Mouse (Mus musculus) spleen, adult 2 months (tissue): ENCODE results near the gene Tgfbr2. TPM values are rescaled to one million over a fixed set of nuclear protein-coding genes. Genes with fewer than 3 reads are reported as not detected.

Experiments
- DNase-seq, 2 experiments: peaks; one replicate each; pipeline versions ENCODE4 v3.0.0 to v3.0.0-alpha.2; 2012 to 2021; ENCODE audit warnings: low spot score in 2 of 2, low read depth in 1 of 2
- H3K27ac ChIP-seq: fragments of 200-500 bp; 2 replicates; pipeline ENCODE4 v1.5.1; 2012; ENCODE audit warnings: low read length, inconsistent platforms; ENCODE audit not compliant: insufficient read depth
- H3K27me3 ChIP-seq: fragments of 200-500 bp; 2 replicates; pipeline ENCODE4 v1.6.1; 2012; ENCODE audit warnings: mild to moderate bottlenecking, moderate library complexity, low read length, inconsistent platforms; ENCODE audit not compliant: control insufficient read depth, insufficient read depth
- H3K36me3 ChIP-seq: fragments of 200-500 bp; 2 replicates; pipeline ENCODE4 v1.6.1; 2012; ENCODE audit warnings: mild to moderate bottlenecking, low read length, inconsistent platforms; ENCODE audit not compliant: control insufficient read depth, insufficient read depth
- H3K4me1 ChIP-seq: fragments of 200-500 bp; 2 replicates; pipeline ENCODE4 v1.6.1; 2011; ENCODE audit warnings: inconsistent platforms; ENCODE audit not compliant: control insufficient read depth, insufficient read depth, insufficient read length
- H3K4me3 ChIP-seq: fragments of 200-500 bp; 2 replicates; pipeline ENCODE4 v1.5.1; 2011; ENCODE audit warnings: mild to moderate bottlenecking, inconsistent platforms; ENCODE audit not compliant: insufficient read depth, insufficient read length; ENCODE audit errors: extremely low read depth
- CTCF ChIP-seq: fragments of 200-500 bp; IDR thresholded peaks from 2 replicates; pipeline ENCODE4 v1.5.1; 2011; ENCODE audit warnings: mild to moderate bottlenecking, inconsistent platforms; ENCODE audit not compliant: insufficient read depth, insufficient read length, insufficient replicate concordance; ENCODE audit errors: extremely low read depth
- POLR2A ChIP-seq: fragments of 200-500 bp; IDR thresholded peaks from 2 replicates; pipeline ENCODE4 v1.6.1; 2011; ENCODE audit warnings: low read depth, low read length, inconsistent platforms
- WGBS: fragments of 180-500 bp; shearing (Covaris S2); methylation state at CpG from one replicate; pipeline ENCODE4 v1.1.7; 2018; 5-methylcytosine and 5-hydroxymethylcytosine counted together
- polyA plus RNA-seq: library from polyadenylated mRNA; depleted of rRNA; stranded (reverse); fragments of >200 nt; gene quantifications from 2 replicates; pipeline ENCODE4 v1.2.3, GENCODE M21; 2012

Gene Tgfbr2
- polyA plus RNA-seq, 1 experiment = 57.1 TPM

DNA sequence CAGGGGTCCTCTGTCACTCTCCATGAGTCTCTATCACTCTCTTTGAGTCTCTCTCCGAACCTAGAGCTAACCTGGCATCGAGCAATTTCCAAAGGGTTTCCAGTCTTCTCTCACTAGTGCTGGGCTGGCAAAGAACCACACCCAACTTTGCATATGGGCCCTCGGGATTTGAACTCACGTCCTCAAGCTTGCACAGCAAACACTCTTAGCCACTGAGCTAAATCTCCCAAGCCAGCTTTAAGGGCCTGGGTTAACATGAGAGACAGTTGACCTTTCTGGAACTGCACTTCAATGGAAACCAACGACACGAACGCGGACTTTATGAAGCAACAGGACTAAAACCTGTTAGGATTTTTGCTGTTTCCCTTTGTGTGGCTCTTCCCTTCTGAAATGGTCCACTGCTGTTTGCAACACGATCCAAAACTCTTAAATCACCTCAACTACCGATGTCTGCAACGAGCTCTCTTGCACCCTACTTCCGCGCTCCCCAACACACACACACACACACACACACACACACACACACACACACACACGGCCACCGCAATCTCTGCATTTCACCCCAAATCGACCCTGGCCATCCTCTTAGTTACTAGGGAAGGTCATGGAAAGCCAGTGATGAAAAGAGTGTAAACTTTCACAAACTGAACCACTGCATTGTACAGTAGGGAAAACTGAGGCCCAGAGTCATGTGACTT is 1.5 kb downstream of the Tgfbr2 start:
- TF ChIP-seq POLR2A (no peak), CTCF (no peak)
- Histone ChIP-seq H3K4me3 (peak overlapping the region; percentile 96), H3K4me1 (peaks cover 48% of the 10 kb centered on the region; the same call in 1 of the 2 replicates), H3K27ac (peak overlapping the region; percentile 99), H3K36me3 (peaks cover 1% of the 10 kb centered on the region; the same call in 1 of the 2 replicates), H3K27me3 (no peaks in the 10 kb centered on the region)
- no peak for DNase-seq
- 21% methylated on average over 16 of the region's 16 CpGs for WGBS

DNA sequence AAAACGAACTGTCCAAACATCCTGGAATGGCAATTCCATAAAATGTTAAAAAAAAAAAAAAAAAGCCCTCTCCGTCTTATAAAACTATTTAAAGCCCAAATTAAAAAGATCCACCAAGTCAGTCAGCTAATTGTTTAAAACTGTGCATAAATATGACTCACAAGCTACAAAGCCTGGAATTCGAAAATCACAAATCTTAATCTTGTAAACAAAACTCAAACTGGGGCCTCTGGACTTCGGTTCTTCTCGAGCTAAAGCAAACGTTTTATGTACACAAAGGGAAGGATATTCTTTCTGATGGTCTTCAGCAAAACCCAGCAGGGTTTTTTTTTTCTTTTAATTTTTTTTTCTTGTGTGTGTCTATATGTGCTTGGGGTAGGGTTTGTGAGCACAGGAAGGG is 2.1 kb downstream of the Tgfbr2 start:
- H3K36me3 ChIP-seq = peaks cover 1% of the 10 kb centered on the region; the same call in 1 of the 2 replicates
- TF ChIP-seq POLR2A (no peak), CTCF (no peak)
- no peak for DNase-seq
- H3K4me3 ChIP-seq = peak overlapping the region; percentile 96; the same call in 1 of the 2 replicates
- H3K27ac ChIP-seq = peak overlapping the region; percentile 99
- peaks cover 47% of the 10 kb centered on the region; the same call in 1 of the 2 replicates for H3K4me1 ChIP-seq
- WGBS = 56% methylated on average over 6 of the region's 6 CpGs
- H3K27me3 ChIP-seq = no peaks in the 10 kb centered on the region

DNA sequence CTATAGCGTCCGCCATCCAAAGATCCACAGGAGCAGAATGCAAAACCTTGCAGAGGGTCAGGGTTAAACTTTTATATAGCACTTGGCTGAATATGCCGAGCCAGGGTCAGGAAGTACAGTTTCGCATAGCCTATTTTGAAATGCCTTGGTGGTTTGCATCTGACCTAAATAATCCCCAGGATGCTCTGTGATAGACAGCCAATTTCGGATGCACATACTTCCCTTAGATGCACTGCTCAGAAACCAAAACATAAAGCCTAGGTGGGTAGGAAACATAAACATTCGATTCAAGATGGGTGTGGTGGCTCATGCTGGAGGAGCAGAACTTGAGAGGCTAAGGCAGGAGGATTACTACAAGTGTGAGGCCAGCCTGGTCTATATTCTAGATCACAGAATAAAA is 6.1 kb downstream of the Tgfbr2 start:
- Histone ChIP-seq H3K27ac (no peak overlapping the region; the same call in 1 of the 2 replicates), H3K36me3 (peaks cover 3% of the 10 kb centered on the region; the same call in 1 of the 2 replicates), H3K4me1 (peaks cover 52% of the 10 kb centered on the region; the same call in 1 of the 2 replicates), H3K4me3 (no peak overlapping the region), H3K27me3 (no peaks in the 10 kb centered on the region)
- no peak for TF ChIP-seq POLR2A
- TF ChIP-seq CTCF = no peak
- WGBS = 32% methylated on average over 6 of the region's 6 CpGs
- DNase-seq = no peak

DNA sequence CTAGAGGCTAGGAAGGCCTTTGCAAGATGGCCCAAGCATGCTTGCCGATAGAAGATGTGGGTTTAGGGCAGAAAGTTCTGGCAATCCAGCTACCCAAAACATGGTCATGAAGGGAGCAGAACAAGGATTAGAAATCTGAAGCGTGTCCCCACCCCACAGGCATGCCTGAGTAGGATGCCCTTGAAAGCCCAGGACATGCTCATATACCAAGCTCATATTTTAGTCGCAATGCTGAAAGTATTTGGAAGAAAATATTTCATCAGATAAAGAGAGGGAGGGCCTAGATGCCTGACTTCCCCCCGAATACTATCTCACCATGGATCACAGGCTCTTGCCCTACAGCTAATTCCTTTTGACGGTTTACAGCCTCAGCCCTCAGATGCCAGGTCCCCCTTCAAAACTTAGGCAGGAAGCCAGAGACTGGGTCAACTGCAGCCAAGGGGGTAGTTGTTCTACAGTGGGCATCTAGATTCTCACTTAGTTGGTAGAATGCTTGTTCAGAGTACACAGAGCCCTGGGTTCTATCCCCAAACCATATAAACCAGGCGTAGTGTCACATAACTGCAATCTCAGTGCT is 7.8 kb downstream of the Tgfbr2 start:
- H3K4me1 ChIP-seq = peaks cover 60% of the 10 kb centered on the region; the same call in 1 of the 2 replicates
- H3K27ac ChIP-seq = peak overlapping the region; percentile 11; the same call in 1 of the 2 replicates
- DNase-seq = no peak
- WGBS = 66% methylated on average over 6 of the region's 6 CpGs
- H3K27me3 ChIP-seq = no peaks in the 10 kb centered on the region
- H3K4me3 ChIP-seq = no peak overlapping the region
- no peak for TF ChIP-seq CTCF
- TF ChIP-seq POLR2A = no peak
- H3K36me3 ChIP-seq = peaks cover 3% of the 10 kb centered on the region; the same call in 1 of the 2 replicates

DNA sequence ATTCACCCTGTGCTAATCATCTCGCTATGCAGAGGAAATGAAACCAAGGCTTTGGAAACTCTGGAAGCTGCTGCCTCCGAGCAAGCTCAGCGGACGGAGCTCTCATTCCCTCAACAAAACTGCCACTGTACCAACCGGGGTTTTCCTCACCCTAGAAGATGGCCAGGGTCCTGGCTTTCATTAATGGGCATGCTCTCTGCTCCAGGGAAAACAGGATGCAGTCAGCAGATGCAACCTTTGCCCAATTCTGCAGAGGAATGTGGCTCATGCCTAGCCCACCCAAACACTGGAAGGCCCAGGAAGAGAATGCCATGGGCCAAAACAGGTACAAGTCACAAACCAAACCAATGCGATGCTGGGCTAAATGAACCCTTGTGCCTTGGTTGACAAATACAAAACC is 8.8 kb downstream of the Tgfbr2 start:
- Histone ChIP-seq H3K4me3 (no peak overlapping the region), H3K27ac (peak overlapping the region; percentile 52; the same call in 1 of the 2 replicates), H3K4me1 (peaks cover 57% of the 10 kb centered on the region; the same call in 1 of the 2 replicates), H3K27me3 (no peaks in the 10 kb centered on the region), H3K36me3 (peaks cover 3% of the 10 kb centered on the region; the same call in 1 of the 2 replicates)
- DNase-seq = no peak
- no peak for TF ChIP-seq POLR2A
- no peak for TF ChIP-seq CTCF
- 84% methylated on average over 6 of the region's 6 CpGs for WGBS

DNA sequence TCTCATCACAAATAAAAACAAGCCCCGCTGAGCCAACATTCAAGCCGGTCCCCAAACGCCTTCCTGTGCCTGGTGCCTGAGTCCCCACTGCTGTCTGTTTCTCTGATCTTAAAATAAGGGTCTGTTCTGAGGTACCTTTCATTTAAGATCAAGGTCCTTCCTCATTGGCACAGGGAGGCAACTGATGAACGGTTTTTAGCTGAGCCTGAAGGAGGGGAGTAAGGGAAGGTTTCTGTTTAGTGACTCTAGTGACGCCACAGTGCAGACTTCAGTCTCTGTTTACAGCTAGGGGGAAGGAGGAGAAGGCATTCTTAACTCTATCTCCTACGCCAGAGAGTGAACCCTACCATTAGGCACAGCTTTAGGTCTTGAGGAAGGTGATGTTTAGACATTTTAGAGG is 11.3 kb downstream of the Tgfbr2 start:
- H3K4me3 ChIP-seq = no peak overlapping the region
- TF ChIP-seq CTCF (no peak), POLR2A (no peak)
- no peak overlapping the region for H3K27ac ChIP-seq
- 54% methylated on average over 6 of the region's 6 CpGs for WGBS
- H3K36me3 ChIP-seq = 0 out of 2 replicates have a peak, but pooled peaks cover 1% of the 10 kb centered on the region
- H3K27me3 ChIP-seq = no peaks in the 10 kb centered on the region
- peaks cover 47% of the 10 kb centered on the region for H3K4me1 ChIP-seq
- no peak for DNase-seq

DNA sequence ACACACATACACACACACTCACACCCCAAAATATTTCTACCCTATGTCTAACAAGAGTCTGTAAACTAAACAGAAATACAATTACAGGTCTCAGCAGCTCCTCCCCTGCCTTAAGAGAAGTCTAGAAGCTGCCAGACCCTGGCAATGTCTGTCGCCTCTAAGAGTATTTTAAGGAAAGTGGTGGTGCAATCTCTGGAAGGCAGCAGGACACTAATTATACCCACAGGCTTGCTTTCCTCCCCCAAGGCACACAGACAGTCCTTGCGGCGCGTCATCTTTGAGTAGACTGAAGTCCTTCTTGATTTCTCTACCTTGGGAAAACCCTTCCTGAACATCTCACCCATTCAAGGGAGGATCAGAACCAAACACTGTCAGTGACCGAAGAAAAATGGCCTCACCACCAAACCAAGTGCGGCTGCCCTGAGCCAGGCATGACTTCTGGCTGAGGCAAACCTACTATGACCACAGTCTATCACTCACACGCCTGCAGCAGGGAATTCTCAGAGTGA is 12.2 kb downstream of the Tgfbr2 start:
- no peak for TF ChIP-seq CTCF
- TF ChIP-seq POLR2A = no peak
- Histone ChIP-seq H3K36me3 (0 out of 2 replicates have a peak, but pooled peaks cover 4% of the 10 kb centered on the region), H3K4me3 (no peak overlapping the region), H3K27me3 (no peaks in the 10 kb centered on the region), H3K27ac (no peak overlapping the region), H3K4me1 (peaks cover 45% of the 10 kb centered on the region)
- no peak for DNase-seq
- WGBS = 92% methylated on average over 7 of the region's 7 CpGs
